Mouse (Mus musculus): Measurements from ENCODE around the gene Ndufs1. TPM values are rescaled to one million over a fixed set of nuclear protein-coding genes. Genes with fewer than 3 reads are reported as not detected.
A peak's percentile ranks its signal among the peaks of the same experiment; 100 is the strongest.

Ndufs1 gene
- total RNA-seq (2021), result 100 to 1,000 TPM; 146 to 157 TPM
- long read RNA-seq, experiment 1, transcript Ndufs1-203 (19 exons, 2,590 nt), result minor isoform, 72 of 231 reads
- long read RNA-seq, experiment 1, transcript Ndufs1-201 (19 exons, 2,661 nt), result major isoform, 99 of 231 reads
- long read RNA-seq, experiment 1, partial matches to known transcripts, result 11 of 231 reads
- long read RNA-seq, experiment 1, other reads (novel, unspliced or antisense), result 46 of 231 reads
- long read RNA-seq, experiment 2, transcript Ndufs1-201 (19 exons, 2,661 nt), result major isoform, 60 of 136 reads
- long read RNA-seq, experiment 2, transcript Ndufs1-203 (19 exons, 2,590 nt), result minor isoform, 43 of 136 reads
- long read RNA-seq, experiment 2, partial matches to known transcripts, result 5 of 136 reads
- long read RNA-seq, experiment 2, other reads (novel, unspliced or antisense), result 25 of 136 reads

GRCm38 (mm10) chr1:63176604-63177421 lies at the start of gene Ndufs1, which contains the start of gene Eef1b2:
Gene Ndufs1 (minus strand): TSS chr1:63176833.
Gene Eef1b2 (plus strand): TSS chr1:63176825.
- no peak; the same call in 1 of the 2 replicates for TF ChIP-seq CTCF (IDR thresholded peaks at IDR 0.05)
- DNase-seq (ENCODE audit: extremely low spot score in 1 of 2, low spot score in 2 of 2), result peak; percentile 98
- H3K4me3 ChIP-seq, result peak within 1 kb of the TSS; percentile 77
- intact Hi-C loops (cut with DNase I), result loop anchor here (2.0 kb wide), 1 partner anchor 270 kb away; no protein-coding TSS in a partner anchor
- peak within 1 kb of the TSS; percentile 99 for H3K27ac ChIP-seq

- intact Hi-C loops (cut with DNase I), result no loop called here
- no peak overlapping the region for H3K4me3 ChIP-seq
- H3K27ac ChIP-seq, result no peak overlapping the region
- no peak for DNase-seq (ENCODE audit: extremely low spot score in 1 of 2, low spot score in 2 of 2)
- no peak for TF ChIP-seq CTCF (IDR thresholded peaks at IDR 0.05)
Measured at GRCm38 (mm10) chr1:63225890-63226289, 49.3 kb upstream of the Ndufs1 start.

GRCm38 (mm10) chr1:63225009-63225408 lies 48.4 kb upstream of the Ndufs1 start:
- H3K27ac ChIP-seq, result no peak overlapping the region
- TF ChIP-seq CTCF (IDR thresholded peaks at IDR 0.05), result no peak
- no peak for DNase-seq (ENCODE audit: extremely low spot score in 1 of 2, low spot score in 2 of 2)
- intact Hi-C loops (cut with DNase I), result no loop called here
- no peak overlapping the region for H3K4me3 ChIP-seq

GRCm38 (mm10) chr1:63219277-63219676 lies 42.6 kb upstream of the Ndufs1 start:
- H3K27ac ChIP-seq, result no peak overlapping the region
- TF ChIP-seq CTCF (IDR thresholded peaks at IDR 0.05), result no peak
- no peak for DNase-seq (ENCODE audit: extremely low spot score in 1 of 2, low spot score in 2 of 2)
- no peak overlapping the region for H3K4me3 ChIP-seq
- intact Hi-C loops (cut with DNase I), result no loop called here

- intact Hi-C loops (cut with DNase I), result no loop called here
- DNase-seq (ENCODE audit: extremely low spot score in 1 of 2, low spot score in 2 of 2), result no peak
- no peak overlapping the region for H3K4me3 ChIP-seq
- no peak for TF ChIP-seq CTCF (IDR thresholded peaks at IDR 0.05)
- no peak overlapping the region; the same call in 1 of the 2 replicates for H3K27ac ChIP-seq
Measured at GRCm38 (mm10) chr1:63214631-63215030, 38.0 kb upstream of the Ndufs1 start.

- TF ChIP-seq CTCF (IDR thresholded peaks at IDR 0.05), result no peak
- DNase-seq (ENCODE audit: extremely low spot score in 1 of 2, low spot score in 2 of 2), result no peak
- H3K27ac ChIP-seq, result peak within 1 kb of the TSS; percentile 55; the same call in 1 of the 2 replicates
- H3K4me3 ChIP-seq, result peak within 1 kb of the TSS; percentile 31
- intact Hi-C loops (cut with DNase I), result no loop called here
Measured at GRCm38 (mm10) chr1:63214271-63214558, 37.6 kb upstream of the Ndufs1 start, which contains the start of gene Gpr1. Gene Gpr1 (minus strand): TSS chr1:63214543.

- H3K4me3 ChIP-seq, result peak overlapping the region; percentile 31
- DNase-seq (ENCODE audit: extremely low spot score in 1 of 2, low spot score in 2 of 2), result no peak
- peak overlapping the region; percentile 55; the same call in 1 of the 2 replicates for H3K27ac ChIP-seq
- TF ChIP-seq CTCF (IDR thresholded peaks at IDR 0.05), result no peak
- intact Hi-C loops (cut with DNase I), result no loop called here
Measured at GRCm38 (mm10) chr1:63213478-63214270, 37.0 kb upstream of the Ndufs1 start.

GRCm38 (mm10) chr1:63209861-63210529 lies 33.4 kb upstream of the Ndufs1 start:
- DNase-seq (ENCODE audit: extremely low spot score in 1 of 2, low spot score in 2 of 2), result no peak
- TF ChIP-seq CTCF (IDR thresholded peaks at IDR 0.05), result no peak
- H3K27ac ChIP-seq, result no peak overlapping the region
- no peak overlapping the region for H3K4me3 ChIP-seq
- intact Hi-C loops (cut with DNase I), result no loop called here

GRCm38 (mm10) chr1:63207607-63208006 lies 31.0 kb upstream of the Ndufs1 start:
- DNase-seq (ENCODE audit: extremely low spot score in 1 of 2, low spot score in 2 of 2), result no peak
- no peak for TF ChIP-seq CTCF (IDR thresholded peaks at IDR 0.05)
- Histone ChIP-seq H3K27ac (no peak overlapping the region), H3K4me3 (no peak overlapping the region)
- intact Hi-C loops (cut with DNase I), result no loop called here

- DNase-seq (ENCODE audit: extremely low spot score in 1 of 2, low spot score in 2 of 2), result no peak
- intact Hi-C loops (cut with DNase I), result no loop called here
- no peak for TF ChIP-seq CTCF (IDR thresholded peaks at IDR 0.05)
- Histone ChIP-seq H3K4me3 (no peak overlapping the region), H3K27ac (no peak overlapping the region)
Measured at GRCm38 (mm10) chr1:63204660-63205394, 28.2 kb upstream of the Ndufs1 start.
